Mouse (Mus musculus) thymus, postnatal 25 days (tissue): ENCODE measurements around the gene Rdx.

Source experiments
- DNase-seq: peaks from one replicate; pipeline ENCODE4 v3.0.0; 2022

Rdx gene

DNA sequence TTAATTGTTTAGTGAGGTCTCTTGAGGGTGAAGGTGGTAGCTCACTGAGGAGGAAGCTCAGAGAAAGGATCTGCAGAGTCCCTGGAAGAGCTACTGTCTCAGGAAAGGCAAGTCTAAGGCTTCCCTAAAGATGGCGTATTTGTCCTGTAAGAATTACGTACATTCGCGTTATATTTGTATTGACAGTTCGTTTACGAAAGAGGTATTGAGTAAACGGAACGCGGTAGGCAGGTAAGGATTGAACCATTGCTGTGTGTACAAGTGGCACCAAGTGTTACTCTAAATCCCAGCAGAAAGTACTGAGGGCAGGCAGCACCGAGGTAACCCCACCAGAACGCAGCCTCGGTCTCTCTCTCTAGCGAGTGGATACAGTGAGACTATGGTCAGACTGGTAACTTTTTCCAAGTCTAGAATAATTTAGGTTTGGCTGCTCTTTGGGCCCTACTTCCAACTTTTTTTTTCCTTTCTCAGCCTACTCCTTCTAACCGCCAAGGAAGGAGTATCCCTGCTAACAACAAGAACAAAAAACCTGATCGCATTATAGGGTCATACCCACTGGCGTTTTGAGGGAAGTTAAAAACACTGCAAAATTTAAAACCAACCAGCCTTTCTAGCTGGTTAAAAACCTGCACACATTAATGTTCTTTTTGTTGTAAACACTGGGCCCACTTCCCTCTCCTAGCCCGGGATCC lies at the start of gene Rdx:
Rdx (plus strand) TSS at position 45 of the 692 bp plus-strand sequence.
- DNase-seq: peak; percentile 30

DNA sequence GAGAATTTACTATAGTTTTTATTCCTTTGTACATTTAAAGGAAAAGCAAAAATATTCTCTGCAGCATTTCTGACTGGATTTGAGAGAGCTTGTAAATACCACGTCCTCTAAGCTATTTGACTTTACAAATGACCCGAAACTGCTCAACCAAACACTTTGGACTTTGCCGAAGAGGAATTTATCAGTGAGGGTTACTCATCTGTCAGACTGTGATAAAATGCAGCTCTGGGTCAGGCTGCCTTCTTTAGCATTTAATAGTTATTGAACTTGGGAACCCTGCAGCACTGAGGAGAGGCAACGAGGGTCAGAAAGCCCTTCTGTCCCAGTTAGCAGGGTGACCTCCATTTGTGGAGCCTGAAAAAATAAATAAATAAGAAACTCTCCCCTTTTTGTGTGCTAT lies 43.5 kb upstream of the Rdx start:
- no peak for DNase-seq

DNA sequence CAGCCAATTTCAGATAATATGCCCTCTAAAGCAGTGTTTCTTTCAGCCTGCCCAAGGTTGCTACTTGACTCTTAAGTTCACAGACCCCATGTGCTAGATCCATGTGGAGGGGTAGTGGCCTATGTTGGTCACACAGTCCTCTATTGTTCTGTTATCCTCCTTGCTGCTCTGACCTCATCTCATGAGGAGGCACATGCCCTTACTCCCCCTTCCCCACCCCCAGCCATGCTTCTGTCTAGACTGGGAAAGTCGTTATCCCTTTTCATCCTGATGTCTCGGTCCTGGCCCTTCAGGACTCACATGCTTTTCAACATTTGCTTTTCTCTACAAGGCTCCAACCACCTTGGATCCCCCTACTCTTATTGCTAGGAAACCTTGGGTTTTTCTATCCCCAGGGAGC lies 39.6 kb upstream of the Rdx start:
- DNase-seq: no peak

DNA sequence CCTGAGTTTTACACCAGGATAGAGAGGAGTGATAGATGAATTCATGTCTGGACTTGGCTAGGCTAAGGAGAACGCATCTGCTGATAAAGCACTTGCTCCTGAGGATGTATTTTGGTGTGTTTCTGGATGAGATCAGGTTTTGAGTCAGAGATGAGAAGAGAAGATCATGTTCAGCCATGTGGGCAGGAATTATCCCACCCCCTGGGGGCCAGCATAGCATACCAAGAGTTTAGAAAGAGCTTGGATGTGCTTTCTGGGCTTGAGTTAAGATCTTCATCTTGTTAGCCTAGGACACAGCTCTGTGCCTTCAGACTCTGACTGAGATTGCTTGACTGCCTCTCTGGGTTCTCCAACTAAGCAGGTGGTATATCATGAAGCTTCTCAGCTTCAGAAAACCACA lies 38.5 kb upstream of the Rdx start:
- DNase-seq: no peak

DNA sequence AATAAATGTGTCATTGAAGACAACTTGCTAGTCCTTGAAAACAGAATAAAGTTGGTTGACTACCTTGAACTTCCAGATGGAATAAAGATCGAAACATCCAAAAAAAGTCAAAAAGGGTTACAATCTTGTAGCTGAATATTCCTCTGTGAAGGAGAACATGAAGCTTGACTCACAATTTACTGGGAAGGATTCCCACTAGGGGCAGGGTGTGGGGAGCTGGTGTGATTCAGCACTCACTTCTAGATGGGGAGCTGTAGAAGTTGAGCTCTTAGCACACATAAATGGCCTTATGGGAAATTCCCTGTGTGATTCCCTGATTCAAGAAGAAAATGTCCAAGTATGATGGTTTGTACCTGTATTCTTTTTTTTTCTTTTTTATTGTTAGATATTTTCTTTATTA lies 34.7 kb upstream of the Rdx start:
- DNase-seq: no peak

DNA sequence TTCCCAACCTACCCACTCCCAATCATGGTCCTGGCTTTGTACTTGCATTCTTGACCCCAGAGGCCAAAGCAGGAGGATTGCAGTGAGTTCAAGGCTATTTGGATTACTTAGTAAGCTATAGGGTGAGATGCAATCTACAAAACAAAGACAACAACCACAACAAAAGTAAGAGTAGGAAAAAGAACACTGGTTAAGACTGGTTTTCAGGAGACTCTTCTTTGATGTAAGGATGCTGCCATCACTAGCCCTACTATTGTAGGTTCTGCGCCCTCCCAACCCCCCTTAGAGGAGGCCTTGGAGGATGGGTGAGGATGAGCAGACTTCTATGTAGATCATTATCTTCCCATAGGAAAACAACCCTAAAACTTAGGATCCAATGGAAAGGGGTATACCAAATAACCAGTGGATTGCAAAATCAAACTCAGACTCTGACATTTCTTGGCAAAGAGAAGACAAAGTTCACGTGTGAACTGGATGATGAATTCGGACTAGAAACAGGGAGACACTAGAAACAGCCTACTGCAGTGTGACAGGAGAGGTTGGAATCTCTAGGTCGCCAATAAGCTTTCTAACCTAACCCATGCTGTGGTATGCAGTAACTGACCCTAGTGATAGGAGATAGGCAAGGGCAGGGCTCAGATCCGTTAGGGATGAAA lies 34.1 kb upstream of the Rdx start:
- no peak for DNase-seq

DNA sequence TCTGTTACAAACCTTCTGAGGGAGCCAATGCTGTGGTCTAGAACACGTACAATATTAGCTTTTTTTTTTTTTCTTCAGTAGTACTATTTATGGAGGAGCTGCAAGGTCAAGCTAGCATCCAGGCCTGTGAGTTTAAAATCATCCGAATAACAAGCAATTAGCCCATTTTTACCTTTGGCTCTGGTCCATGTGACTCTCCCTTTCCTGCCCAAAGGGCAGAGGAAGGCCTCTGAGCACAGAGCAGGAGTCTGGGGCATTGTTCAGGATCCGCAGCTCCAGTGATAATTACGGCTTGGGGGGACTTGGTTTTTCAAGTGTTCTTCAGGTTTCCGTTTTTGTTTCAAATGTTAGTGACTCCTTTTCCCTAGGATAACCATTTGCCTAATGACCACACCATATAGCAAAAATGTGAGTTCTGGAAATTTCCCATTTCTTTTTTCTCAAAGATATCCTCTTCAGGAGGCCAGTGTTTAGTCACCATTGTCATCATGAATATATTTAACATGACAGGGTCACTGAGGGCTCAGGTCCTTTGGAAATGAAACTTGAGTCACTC lies 33.0 kb upstream of the Rdx start:
- no peak for DNase-seq

DNA sequence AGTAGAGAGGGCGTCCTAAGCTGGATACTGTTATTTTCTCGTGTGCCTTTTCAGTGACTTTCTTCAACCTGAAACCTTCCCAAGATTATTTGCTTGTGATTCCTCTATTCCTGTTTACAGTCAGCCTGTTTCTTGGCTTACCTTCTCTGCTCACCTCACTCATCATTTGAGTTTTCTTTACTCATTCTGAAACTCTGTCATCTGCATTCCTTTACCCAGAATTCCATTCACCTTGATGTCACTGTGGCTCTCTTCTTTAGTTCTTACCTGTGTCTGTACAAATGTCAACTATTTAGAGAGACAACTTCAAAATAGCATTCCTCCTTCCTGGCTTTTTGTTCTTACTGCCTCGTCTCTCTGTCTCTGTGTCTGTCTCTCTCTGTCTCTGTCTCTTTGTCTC lies 29.9 kb upstream of the Rdx start:
- no peak for DNase-seq

DNA sequence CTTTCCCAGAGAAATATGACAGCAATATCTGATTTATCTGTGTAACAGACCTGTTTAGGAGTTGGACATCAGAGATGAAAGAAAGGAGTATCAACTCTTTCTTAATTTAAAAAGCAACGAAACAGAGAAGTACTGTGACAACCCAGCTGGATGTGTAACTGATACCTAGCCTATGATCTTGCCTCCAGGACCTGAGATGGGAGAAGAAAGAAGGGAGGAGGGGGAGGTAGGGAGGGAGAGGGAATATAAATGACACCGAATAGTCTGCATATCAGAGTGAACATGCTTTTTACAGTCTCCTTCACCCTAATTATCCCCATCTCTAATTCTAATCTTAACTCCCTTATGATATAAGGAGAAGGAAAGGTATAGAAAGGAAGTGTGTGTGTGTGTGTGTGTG lies 29.1 kb upstream of the Rdx start:
- no peak for DNase-seq

DNA sequence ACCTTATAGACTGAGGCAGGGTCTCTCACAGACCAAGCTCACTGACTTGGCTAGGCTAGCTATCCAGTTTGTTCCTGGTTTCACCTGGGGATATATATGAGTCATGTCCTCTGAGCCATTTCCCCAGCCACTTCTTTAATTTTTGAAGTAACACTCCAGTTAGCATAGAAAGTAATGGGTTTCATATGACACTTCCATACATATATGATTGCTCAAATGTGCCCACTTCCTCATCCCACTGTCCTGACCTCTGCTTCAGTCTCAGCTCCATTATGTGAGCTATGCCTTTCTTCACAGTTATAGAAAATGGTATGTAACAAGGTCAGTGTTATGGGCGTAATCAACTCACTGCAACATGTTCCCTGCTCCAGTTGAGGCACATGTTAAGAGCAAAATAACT lies 28.5 kb upstream of the Rdx start:
- no peak for DNase-seq

DNA sequence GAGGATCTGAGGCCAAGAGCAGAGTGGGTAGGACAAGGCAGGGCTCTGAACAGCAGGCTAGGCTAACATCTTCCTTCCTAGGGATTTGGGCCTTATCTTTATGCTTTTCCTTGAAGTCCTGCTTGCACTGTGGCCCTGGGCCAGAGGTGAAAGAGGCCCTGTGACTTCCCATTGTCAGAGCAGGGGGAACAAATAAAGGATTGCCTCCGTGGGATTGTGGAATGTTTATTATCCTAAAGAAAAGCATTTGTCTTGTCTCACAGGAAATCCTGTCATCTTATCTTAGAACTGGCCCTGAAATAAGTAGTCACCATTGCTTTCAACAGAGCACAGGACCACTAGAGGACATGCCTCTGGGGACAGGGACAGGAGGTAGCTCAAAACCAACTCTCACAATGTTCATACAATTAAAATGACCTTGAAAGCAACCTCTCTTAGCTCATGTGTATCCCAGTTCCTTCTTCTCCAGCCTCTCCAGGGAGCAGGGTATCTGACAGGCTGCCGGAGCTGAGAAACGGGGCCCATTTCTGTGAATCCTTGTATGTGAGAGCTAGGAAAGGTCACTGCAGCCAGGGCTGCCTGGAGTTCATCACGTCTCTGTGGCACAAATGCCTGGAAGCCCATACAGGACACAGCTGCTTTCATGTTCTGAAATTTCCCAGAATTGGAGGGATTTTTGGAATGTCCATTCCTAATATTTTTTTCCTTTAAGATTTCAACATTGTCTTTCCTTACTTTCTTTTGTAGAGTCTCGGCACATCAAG lies 19.5 kb upstream of the Rdx start:
- no peak for DNase-seq

DNA sequence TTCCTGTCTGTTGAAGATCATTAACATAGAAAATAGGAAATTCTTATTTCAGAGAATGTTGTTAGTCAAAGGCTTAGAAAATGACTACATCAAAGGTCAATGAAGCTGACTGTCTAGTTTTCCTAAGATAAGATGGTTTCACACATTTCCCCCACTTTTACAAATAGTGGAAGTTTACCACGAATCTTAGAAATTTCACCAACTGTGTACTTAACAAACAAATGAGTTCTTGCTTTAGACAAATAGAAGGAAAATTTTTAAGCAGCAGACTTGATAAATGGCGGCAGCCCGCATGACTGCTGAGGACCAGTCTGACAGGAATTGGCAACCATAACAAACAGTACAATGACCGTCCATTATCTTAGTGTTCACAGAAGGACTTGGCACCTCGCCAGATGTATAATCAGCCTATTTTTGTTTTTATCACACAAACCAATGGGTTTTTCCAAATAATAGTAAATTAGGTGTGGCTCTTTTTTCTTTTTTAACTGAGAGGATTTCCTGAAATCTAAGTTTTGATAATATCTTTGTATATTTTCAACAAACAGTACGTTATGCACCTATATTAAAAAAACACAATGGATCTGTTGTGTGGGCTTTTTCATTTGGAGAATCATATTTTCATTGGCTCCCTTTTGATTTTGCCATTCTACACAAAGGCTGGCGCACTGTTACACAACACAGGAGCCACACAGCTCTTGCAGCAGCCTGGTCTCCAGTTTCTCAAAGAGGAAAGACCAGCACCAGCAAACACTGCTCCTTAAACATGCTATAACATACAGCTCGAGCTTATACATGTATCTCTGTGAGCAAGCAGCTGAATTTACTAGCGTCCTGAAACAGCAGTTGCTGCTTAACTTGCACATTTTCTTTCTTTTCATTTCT lies 18.2 kb upstream of the Rdx start:
- no peak for DNase-seq

DNA sequence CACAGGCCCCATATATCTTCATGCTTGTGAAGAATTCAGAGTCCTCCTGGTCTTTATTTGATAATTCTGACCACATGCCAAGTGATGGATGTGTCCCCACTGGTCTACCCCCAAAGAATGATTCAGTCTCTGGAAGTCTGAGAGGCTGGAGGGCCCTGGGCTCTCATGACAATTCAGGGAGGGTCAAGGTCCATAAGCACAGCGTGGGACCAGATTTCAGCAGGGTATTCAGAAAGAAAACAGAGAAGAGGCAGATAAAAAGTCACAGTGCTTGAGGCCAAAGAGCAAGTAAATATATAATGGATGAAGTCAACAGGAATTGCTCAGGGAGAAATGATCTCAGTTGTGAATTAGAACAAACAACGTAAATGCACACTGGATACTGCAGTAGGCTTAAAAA lies 15.5 kb upstream of the Rdx start:
- DNase-seq: no peak

DNA sequence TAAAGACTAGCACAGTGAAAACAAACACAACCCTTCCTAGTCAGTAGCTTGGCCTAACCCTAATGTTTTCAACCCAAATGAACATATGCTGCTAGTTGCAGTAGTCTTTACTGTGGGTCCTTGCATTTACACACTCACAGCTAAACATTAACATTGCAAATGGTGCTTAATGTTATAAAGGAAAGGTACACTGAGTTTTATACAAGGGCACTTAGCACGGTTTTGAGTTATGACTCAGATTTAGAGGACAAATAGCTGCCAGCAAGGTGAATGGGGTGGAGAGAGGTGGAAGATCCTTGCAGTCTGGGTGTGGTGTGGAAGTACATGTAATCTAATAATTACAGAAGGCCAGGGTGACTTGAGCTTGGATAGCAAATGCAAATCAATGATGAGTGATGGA lies 9.5 kb upstream of the Rdx start:
- DNase-seq: no peak

DNA sequence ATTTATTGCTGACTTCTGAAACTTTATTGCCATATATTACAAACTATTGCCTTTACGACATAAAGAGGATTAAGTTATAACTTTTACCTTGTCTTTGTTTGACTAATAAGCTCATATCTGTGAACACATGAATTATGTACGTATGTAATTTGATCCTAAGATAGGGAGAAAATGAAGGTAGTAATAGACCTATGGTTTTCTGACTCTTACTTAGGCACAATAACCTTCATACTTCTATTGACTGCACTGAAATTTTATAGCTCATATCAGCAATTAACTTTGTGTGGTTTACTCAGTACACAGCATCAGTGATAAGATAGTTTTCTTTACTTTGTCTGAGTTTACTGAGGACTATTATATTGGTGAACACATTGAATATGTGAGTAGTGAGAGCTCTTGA lies 5.3 kb upstream of the Rdx start:
- no peak for DNase-seq

DNA sequence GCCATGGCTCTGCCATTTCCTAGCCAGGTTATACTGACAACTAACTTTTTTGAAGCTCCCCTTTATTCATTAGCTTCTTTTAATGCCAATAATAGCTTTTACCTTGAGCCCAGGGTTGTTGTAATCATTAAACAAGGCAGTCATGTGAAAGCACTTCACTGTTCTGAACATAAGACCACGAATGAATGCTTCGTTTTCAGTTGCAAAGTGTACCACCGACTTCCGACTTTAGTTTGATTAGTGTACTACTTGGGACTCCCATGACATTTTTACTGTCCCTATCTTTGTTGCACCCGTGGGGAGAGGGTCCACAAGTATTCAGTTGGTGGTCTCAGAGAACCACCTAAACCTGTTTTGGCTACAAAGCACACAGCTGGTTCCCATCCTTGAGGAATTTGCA lies 287 bp upstream of the Rdx start:
- no peak for DNase-seq

DNA sequence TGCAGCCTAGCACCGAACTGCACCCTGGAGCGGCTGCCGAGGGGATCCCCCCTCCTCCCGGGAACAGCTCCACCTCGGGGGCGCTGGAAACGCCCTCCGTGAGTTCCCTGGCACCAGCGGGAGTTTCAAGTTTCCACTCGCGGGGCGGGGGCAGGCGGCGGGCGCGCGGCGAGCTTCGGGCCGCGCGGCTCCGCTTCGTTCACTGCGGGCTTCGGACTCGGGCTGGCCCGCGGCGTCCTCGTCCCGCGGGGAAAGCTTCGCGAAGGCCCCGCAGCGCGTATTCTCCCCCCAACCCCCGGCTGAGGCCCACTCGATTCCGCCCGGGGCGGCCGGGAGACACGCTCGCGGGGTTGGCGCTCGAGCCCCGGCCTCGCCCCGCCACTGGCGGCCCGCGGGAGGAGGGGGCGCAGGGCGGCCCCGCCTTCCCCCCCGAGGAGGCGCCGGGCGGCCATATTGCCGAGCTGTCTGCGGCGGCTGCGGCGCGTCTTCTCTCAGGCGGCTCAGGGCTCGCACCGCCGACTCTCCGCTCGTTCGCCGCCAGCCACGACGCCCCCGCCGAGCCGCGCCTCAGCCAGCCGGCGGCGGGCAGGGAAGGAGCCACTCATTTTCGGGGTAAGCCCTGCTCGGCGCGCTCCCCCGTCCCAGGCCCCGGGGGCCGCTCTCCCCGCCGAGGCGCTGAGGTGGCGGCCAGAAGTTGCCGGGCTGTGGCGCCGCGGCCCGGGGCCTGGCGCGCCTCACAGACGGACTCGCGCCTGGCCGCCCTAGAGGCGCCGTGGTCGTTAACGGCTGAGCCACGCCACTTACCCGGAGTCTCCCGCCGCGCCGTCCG lies 1.1 kb downstream of the Rdx start:
- peak; percentile 89 for DNase-seq

DNA sequence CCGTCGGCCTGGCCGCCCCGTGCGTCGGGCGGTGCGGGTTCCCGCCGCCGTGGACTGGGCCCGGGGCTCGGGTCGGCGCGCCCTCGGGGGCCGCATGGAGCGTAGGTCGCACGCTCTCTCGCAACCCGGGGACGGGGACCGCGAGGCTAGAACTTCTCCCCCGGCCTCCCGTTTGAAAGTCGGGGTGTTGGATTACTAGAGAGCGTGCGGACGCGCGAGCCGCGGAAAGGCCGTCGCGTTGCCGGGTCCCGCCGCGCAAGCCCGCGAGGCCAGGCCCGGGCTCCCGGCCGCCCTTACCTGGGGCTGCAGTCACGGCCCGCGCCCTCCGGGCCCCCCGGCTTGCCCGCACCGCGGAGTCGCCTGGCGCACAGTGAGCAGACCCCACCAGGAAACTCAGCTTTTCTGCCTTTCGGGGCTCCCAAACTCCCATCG lies 1.7 kb downstream of the Rdx start:
- peak; percentile 66 for DNase-seq

DNA sequence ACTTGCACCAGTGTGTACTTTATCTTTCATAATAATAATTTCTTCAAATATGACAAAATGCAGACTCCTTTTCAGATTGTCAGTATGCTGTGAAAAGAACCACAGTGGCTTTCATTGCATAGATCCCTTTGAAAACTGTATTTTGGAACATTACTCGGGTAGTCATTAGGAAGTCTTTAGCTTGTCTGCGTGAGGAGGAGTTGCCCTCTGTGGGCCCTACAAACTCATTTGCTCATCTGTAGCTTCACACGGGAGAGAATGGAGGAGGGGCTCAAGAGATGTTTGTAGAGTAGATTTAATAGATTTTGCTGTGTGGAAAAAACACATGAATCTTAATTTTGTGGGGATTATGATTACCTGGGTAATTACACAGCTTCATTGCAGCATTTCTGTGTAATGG lies 2.6 kb downstream of the Rdx start:
- DNase-seq: peak; percentile 6

DNA sequence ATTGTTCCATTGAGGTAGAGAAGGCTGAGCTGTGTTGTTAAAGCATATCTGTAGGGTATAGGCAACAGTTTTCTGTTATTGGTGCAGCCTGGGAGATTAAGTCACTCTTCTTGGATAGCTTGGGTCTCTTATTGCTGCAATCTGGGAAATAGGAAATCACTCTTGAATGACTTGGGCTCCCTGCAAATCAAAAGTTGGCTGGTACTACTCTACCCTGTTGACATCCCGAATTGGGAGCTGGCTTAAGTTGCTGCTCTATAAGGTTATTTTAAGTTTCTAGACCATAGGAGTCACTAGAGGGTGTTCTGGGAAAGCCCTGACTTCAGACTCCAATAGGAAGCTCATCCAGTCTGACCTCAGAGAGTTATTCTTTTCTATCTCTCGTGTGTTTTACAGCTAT lies 3.4 kb downstream of the Rdx start:
- no peak for DNase-seq

DNA sequence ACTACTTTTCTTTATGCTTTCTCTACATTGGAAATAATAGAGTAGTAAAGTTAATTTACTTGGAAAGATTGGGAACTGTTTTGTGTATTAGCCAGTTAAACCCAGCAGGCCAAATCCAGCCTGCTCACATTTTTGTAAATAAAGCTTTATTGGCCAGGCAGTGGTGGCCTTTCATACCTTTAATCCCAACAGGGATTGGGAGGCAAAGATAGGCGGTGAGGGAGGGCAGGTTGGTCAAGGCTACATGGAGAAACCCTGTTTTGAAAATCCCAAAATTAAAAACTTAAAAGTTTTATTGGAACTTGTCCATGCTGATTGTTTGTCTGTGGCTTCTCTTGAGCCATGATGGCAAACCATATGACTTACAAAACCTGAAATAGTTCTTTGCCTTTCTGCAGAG lies 5.2 kb downstream of the Rdx start:
- no peak for DNase-seq

DNA sequence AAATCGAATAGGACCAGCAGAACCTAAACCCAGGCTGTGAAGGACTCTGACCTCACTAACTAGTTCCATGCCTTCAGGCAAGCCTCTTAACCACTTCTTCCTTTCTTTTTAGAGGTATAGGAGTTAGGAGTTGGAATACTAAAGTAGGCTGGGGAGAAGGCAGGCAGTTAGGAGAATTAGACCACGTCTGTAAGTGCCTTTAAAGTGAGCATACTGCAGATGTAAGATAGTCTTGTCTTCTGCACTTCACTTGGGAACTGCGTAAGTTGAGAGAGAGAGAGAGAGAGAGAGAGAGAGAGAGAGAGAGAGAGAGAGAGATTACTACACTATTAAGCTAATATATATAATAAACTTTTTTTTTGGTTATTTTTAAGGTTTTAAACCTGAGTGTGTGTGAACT lies 8.3 kb downstream of the Rdx start:
- no peak for DNase-seq
